Mouse (Mus musculus) liver (tissue): Measurements from ENCODE around the gene Gvin1.
"Not testable (repeated sequence)": the region's sequence is repeated elsewhere in the genome, so short reads cannot be mapped to it uniquely, and the experiment has no call there.

Experiments
- DNase-seq: peaks from one replicate; pipeline ENCODE4 v3.0.0-alpha.2; 2020; ENCODE audit warnings: mixed read lengths

Gvin1 gene

DNA sequence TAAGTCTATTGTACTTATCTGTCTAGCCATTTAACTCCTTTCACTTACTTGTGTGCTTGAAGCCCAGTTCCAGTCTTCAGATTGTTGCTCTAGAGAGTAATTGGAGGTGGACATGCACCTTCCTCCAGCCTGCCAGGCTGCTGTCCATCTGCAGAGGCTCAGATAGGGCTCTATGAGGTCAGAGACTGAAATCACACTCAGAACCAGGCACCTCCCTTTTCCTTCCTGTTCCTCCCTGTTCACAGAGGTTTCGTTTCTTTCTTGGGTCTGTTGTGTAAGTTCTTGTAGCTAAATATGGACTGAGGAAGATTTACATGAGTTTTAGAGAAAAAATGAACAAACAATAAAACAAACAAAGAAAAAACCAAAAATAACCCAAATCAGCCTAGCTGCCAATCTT lies at the start of gene Gvin1:
Gene Gvin1 (minus strand): TSS at position 150 of the 400 bp plus-strand sequence.
- DNase-seq: not testable (repeated sequence)

DNA sequence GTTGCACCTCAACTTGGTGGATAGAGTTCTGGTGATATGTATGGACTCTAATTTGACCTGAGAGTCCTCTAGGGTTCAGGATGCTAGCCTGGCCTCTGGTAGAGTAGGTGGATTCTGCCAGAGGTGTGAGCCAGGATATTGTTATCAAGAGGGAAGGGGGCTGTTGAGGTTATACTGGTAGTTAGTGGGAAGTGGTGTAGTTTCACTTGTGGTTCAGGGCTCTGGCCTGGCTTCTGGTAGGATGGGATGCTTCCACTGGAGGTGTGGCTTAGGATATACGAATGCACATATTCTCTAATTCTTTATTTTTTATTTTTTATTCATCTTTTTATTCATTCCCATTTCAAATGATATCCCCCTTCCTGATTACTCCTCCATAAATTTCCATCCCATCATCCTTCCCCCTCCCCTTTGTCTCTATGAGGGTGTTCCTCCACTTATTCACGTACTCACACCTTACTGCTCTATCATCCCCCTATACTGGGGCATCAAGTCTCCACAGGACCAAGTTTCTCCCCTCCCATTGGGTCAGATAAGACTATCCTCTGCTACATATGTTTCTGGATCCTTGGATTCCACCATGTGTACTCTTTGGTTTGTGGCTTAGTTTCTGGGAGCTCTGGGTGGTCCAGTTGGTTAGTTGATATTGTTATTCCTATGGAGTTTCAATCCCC lies 36.9 kb upstream of the Gvin1 start:
- DNase-seq: no peak

DNA sequence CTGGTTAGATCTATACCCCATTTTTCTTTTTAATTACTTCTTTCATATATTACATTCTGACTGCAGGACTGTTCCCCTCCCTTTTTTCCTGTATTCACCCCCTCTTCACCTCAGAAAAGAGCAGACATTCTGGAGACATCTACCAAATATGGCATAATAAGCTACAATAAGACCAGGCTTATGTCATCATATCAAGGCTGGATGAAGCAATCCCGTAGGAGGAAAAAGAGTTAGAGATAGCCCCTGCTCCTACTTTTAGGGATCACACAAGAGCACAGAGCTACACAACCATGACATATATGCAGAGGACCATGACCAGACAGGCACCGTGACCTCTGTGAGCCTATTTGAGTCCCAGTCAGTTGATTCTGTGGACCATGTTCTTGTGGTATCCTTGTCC lies 33.8 kb upstream of the Gvin1 start:
- no peak for DNase-seq

DNA sequence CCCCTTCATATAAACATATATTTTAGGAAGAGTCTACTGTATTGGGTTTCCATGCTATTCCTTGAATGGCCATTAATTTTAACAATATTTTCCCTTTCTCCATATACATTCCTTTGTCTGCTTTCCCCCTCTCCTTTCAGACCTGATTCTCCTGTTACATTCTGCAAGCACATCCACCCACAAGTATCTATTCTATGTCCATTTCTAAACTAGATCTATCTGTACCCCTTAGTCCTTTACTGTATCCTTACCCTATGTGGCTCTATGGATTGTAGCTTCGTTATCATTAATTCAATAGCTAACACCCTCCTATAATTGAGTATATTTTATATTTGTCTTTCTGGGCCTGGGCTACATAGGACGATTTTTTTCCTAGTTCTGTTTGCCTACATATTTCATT lies 33.1 kb upstream of the Gvin1 start:
- no peak for DNase-seq

DNA sequence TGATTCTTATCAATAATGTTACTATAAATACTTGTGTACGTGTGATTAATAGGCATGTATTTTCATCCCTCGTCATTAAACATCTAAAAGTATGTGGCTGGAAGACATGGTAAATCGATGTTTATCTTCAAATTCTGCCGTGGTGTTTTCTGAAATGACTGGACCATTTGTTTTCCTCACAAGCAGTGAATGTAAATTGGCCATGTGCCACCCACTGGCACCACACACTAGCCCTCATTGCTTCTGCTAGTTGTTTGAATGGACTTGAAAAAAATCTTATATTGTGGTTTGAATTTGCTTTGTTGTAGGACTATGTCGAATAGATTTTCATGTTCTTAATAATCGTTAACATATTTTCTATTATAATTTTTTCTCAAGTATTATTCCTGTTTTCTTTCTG lies 30.5 kb upstream of the Gvin1 start:
- no peak for DNase-seq

DNA sequence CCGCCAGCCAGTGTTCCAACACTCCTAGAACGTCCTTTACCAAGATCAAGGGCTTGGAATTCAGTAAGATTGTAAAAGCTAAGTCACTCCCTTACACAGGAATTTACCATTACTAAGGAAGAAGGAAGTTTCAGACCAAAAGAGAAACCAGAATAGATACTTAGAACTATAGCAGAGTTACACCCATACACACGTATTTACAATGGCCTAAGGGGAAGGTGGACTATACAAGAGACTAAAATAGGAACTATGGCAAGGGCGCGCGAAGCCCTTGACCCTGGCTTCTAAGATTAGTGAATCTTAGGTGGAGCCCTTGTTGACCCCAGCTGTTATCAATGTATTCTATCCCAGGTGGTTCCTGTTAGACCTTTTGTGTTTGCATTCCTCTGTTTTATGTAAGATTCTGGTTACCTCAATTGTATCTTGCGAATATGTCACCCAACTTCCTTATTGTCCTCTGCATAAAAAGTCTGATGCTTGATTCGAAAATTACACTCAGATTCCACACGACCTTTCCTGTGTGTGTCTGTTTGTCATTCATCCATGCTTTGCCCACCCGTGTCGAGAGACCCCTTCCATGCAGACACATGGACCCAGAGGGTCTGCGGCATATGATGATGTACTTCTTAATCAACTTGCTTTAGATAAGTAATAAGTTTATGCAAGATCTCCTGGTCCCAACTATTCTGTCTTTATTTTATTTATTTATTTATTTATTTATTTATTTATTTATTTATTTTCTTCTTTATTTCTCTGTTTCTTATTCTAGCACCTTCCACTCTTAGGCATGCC lies 25.6 kb upstream of the Gvin1 start:
- DNase-seq: not testable (repeated sequence)

DNA sequence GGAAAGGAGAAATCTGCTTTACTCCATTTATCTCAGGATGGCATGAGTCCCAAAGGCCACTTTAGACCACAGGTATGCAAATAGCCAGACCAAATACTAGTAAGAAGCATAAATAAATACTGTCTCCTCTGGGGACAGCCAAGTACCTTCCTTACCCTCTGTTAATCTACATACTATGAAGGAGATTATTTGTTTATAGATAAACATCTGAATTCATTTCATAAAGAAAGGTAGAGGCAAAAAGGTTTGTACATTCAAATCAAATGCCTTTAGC lies 22.0 kb upstream of the Gvin1 start:
- DNase-seq: no peak

DNA sequence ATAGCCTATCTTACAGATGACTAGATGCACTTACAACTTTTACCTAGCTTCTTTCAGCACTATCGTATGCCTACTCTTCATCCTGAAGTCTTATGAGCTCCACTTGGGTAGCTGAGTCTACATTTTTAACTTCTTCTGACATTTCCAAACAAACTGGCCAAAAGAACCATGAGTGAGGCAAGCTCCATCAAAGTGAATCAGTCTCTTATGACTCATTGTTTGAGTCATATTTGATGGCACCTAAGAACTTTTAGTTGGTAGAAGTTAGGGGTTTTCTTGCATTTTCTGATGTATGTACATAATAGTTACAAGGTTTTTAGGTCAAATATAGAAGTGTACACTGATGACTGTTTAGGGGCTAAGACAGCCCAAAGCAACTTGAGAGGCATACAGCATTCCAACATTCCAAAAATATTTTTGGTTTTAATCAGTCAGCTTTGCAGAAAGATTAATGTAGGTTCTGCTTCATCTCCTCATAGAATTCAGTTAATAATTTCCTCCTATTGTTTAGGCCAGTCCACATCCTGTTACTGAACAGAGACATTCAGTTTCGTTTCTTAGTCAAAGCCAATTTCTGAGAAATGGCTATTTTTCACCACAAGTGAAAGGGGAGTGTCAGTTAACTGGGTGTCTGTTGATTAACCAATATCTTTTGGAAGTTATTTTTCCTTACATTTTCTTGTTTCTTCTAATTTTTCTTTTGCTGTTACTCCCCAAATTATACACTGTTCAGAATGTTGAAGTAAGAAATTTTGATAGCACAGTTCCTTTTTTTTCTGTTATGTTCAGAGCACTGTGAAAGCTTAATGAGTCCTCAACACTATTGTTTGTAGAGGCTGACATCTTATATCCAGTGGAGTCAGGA lies 21.4 kb upstream of the Gvin1 start:
- DNase-seq: no peak

DNA sequence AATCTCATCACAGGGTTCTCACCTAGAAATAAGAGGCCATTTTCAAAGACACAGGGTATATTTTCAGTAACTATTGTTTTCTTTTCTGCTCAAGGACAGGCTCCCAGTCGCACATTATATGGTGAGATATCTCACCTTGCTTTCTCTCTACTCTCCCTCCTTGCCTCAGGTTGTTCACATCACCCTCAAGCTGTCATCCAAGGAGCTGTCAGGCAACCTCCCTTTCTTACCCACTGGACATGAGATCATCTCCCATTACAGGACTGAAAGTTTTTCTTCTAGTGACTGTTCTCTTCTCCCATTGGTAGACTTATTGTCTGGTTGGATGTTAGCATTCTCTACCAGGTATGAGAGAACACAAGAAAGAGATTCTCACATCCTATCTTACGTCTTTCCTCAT lies 20.5 kb upstream of the Gvin1 start:
- no peak for DNase-seq

DNA sequence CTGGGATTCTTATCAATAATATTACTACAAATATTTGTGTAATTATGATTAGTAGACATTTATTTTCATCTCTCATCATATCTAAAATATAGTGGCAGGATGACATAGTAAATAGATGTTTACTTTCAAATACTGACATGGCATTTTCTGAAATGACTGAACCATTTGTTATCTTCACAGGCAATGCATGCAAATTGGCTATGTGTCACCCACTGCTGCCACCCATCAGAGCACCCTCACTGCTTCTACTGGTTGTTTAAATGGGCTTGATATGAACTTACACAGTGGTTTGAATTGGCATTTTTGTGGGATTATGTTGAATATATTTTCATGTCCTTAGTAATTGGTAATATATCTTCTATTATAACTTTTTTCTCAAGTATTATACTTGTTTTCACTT lies 784 bp upstream of the Gvin1 start:
- DNase-seq: not testable (repeated sequence)

DNA sequence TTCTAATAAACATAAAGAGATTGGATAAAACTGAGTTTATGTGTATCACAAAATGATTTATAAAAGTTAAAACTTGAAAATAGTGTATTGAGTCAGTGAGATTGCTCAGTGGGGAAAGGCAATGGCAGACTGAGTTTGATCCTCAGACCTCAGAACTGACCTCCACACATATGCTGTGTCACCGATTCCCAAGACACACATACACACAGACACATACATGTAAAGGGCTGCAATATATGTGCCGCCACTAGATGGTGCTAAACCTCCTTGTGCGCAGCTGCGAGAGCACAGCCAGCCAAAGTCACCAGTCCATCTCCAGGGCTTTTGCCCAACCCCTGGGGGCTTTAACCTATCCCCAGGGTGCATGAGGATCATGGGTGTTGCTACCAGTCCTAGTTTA lies 1.4 kb downstream of the Gvin1 start:
- DNase-seq: not testable (repeated sequence)

DNA sequence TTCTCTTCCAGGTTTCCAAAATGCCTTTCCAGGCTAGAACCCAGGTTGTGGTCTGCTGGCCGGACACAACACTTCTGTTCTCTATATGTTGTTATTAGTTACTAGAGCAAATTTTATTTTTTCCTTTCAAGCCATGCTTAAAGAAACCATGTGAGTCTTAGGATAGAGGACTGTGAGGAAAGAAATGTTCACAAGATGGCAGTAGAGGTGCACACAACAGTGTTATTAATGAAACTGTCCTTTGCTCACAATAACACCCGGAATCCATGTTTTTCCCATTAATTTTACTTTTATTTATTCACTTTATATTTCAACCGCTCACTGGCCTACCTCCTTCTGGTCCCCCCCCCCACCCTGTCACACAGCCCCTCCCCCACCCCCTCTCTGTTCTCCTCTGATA lies 8.5 kb downstream of the Gvin1 start:
- not testable (repeated sequence) for DNase-seq

DNA sequence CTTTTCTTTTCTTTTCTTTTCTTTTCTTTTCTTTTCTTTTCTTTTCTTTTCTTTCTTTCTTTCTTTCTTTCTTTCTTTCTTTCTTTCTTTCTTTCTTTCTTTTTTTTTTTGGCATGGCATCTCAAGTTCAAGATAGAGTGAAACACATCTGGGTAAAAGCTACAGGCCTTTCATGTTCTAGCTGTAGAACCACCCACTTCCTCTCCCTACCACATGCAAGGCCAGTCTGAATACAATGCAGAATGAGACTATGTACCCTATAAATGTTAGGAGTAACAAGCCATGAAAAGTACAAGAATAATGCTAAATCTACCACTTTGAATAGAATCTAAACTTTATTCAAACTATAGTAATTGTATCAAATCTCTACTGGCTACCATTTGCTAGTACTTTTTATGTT lies 38.1 kb downstream of the Gvin1 start:
- not testable (repeated sequence) for DNase-seq

DNA sequence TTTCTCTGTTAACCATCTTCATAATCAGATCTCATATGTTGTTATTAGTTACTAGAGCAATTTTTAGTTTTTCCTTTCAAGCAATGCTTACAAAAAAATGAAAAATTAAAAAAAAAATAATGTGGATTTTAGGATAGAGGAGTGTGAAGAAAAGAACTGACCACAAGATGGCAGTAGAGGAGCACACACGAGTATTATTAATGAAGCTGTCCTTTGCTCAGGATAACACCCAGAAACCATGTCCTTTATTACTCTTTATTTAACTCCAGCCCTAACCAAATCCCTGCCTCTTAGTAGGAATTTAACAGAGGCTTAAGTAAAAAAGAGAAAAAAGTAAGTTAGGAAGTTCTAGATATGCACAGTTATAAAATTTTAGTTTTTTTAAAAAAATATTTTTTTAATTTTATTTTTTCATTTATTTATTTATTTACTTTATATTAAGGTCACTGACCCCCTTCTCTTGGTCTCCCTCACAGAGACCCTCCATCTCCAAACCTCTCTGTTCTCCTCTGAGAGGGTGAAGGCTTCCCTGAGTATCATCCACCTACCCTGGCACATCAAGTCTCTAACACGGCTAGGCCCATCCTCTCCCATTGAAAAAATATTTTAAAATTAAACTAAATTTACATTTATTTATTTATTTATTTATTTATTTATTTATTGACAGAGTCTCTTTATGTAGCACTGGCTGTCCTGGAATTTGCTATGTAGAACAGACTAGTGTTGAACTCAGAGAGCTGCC lies 69.9 kb downstream of the Gvin1 start:
- not testable (repeated sequence) for DNase-seq

DNA sequence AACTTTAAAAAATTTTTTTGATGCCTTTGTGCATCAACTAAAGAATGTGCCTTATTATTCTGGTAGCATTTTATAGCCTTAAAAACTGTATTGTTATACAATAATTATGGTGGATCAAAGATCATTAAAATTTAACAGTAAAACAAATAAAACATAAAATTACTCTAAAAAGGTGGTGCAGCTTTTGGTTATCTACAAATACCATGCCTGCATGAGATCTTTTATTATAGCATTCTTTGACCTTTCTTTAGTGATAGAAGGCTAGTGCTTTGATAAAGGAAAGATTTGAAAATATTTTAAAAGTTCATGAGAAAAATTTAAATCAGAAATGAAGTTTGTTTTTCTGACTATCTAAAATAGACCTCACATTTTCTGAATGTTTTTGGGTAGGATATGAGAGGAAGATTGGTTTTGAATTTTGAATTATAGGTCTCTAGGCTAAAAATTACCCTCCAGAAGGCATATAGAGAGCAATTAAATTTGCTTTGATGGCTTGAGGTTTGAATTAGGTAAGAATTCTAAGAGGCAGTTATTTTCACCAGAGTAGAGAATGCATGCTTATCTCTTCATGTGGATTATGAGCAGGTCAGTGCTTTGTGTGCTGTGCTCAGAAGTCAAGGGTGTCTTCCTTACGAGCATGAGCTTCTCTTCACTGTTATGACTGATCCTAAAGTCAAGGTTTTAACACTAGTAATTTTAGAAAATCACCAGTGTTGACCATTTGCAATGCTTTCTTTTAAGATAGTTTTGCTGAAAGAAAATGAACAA lies 73.8 kb downstream of the Gvin1 start:
- not testable (repeated sequence) for DNase-seq

DNA sequence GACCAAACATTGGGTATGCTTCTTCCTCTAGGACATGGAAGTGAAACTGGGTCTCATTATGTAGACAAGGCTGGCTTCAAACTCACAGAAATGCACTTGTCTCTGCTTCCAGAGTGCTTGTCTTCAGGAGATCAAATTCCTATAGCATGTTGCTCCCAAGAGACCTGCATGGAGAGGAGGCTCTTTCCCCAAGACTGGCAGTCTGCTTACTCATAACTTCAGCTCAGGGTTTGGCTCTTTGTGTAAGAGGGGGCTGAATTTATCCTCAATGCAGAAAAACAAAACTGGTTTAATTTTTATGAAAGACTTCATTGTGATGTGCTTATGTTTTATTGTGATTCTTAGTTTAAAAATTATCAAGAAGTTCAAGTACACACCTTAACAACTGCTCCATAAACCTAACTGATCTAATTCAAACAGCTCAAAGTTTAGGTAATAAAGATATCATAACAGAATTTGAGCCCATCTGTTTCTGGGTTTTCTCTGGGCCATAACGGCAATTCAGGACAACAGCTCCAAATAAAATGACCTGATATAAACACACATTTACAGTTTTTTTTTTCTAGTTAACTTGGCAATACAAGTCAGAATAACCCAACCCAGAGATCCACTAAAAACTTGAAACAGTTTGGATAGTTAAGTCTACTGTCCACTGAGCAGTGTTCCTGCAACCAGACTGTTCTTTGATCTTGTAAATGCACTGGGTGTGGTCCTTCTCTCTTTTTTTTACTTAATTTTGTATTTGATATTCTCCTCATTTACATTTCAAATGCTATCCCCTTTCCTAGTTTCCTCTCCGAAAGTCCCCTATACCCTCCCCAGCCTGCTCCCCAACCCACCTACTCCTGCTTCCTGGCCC lies 97.8 kb downstream of the Gvin1 start:
- DNase-seq: not testable (repeated sequence)
